23 mouse cellular contexts compared by ENCODE assay signal in the genomic region with DNA sequence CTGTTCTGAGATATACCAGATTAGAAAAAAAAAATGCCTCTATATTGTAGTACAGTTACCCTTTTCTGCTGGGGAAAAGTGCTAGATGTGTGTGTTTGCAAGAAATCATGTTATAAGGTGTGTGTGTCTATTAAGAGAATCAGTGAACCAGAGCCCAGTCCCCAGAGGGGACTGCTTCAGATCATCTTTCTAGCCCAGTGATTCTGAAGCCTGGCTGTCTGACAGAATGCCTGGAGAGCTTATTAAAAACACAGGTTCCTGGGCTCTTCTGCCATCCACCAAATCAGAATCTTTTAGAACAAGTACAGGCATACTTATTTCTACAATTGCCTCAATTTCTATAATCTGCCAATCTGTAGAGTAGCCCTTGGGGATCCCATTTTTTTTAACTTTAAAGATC.
A peak's percentile ranks its signal among the peaks of the same experiment; 100 is the strongest.
DNase-seq lines count a peak whose midpoint lies in the region; ATAC-seq and TF ChIP-seq lines count a peak whose summit lies in the region.
"Had no signal": no experiment of that assay in that cellular context is flagged by ENCODE, and none has a peak within 500 bp of the region (broad histone marks: within the 10 kb centered on the region; RNA-seq: fewer than 3 reads in every experiment).

No protein-coding gene starts in this region.

- no peak for TF ChIP-seq POLR2A in CH12.LX (IDR thresholded peaks at IDR 0.05; ENCODE audit: low read depth, low read length)

- dilution Hi-C loops in CH12.LX (cut with MboI; ENCODE audit: extremely low pct_ligation_motif_present, extremely low pct_unique_long_range_greater_than_20kb, low sequenced_read_pairs): no loop called here

- TF ChIP-seq RAD21 in CH12.LX (IDR thresholded peaks at IDR 0.05; ENCODE audit: low read depth, low read length): no peak

- 0 out of 2 replicates have a peak, but pooled peaks have one; percentile 27 for TF ChIP-seq EP300 in CH12.LX (IDR thresholded peaks at IDR 0.05; ENCODE audit: low read length)

- H3K27ac ChIP-seq in midbrain, embryonic 11.5 days (ENCODE audit: low read depth, low read length): no peak overlapping the region
- no peak overlapping the region for H3K27ac ChIP-seq in midbrain, embryonic 15.5 days
- no peak overlapping the region for H3K27ac ChIP-seq in CH12.LX (ENCODE audit: insufficient read depth, low read depth)
- H3K27ac ChIP-seq: embryonic facial prominence, embryonic 12.5 days; embryonic facial prominence, embryonic 15.5 days; heart, adult 2 months; heart, embryonic 10.5 days; heart, embryonic 13.5 days; hindbrain, embryonic 15.5 days; intestine, embryonic 15.5 days had no signal

- in situ Hi-C loops in CH12.LX (cut with MboI; ENCODE audit: low pct_ligation_motif_present, low pct_unique_long_range_greater_than_20kb, low sequenced_read_pairs): no loop called here

- DNase-seq in cerebellum, postnatal 14 days: peak; percentile 17 to 20
- DNase-seq in midbrain, embryonic 11.5 days (ENCODE audit: low spot score, missing footprints): peak; percentile 77
- DNase-seq in CH12.LX (ENCODE audit: extremely low read depth): peak; percentile 44
- DNase-seq in retina, embryonic 14.5 days (ENCODE audit: low spot score): peak; percentile 39
- no peak for DNase-seq in gastrocnemius, postnatal 25 days
- DNase-seq: adrenal gland, adult 2 months; adrenal gland, postnatal 14 days; B cell, adult 2 months; cerebellum, adult 18-20 months; cerebellum, adult 9-11 months; gastrocnemius, postnatal 36 days; heart, adult 2 months; heart, postnatal 14 days; heart, postnatal 4 days had no signal

- H3K4me1 ChIP-seq in midbrain, embryonic 11.5 days (ENCODE audit: control insufficient read depth, insufficient read depth, low read length): peaks cover 16% of the 10 kb centered on the region
- H3K4me1 ChIP-seq in midbrain, embryonic 15.5 days: peaks cover 18% of the 10 kb centered on the region
- peaks cover 12 to 44% of the 10 kb centered on the region in 2 experiments for H3K4me1 ChIP-seq in CH12.LX (ENCODE audit: control insufficient read depth in 1 of 2, insufficient read depth in 2 of 2)
- H3K4me1 ChIP-seq: embryonic facial prominence, embryonic 12.5 days; embryonic facial prominence, embryonic 15.5 days; heart, embryonic 10.5 days; heart, embryonic 13.5 days; intestine, embryonic 15.5 days had no signal

- no peaks in the 10 kb centered on the region for H3K27me3 ChIP-seq in midbrain, embryonic 11.5 days (ENCODE audit: control insufficient read depth, insufficient read depth, low read length)
- no peaks in the 10 kb centered on the region for H3K27me3 ChIP-seq in midbrain, embryonic 15.5 days (replicated peaks)
- H3K27me3 ChIP-seq in CH12.LX (replicated peaks): no peaks in the 10 kb centered on the region
- H3K27me3 ChIP-seq: embryonic facial prominence, embryonic 12.5 days; embryonic facial prominence, embryonic 15.5 days; heart, embryonic 13.5 days; hindbrain, embryonic 15.5 days; intestine, embryonic 15.5 days had no signal

- no peak overlapping the region for H3K9ac ChIP-seq in midbrain, embryonic 11.5 days (ENCODE audit: low read length)
- H3K9ac ChIP-seq in midbrain, embryonic 15.5 days: no peak overlapping the region
- H3K9ac ChIP-seq in CH12.LX (ENCODE audit: insufficient read depth, low read depth): no peak overlapping the region
- H3K9ac ChIP-seq: embryonic facial prominence, embryonic 12.5 days; embryonic facial prominence, embryonic 15.5 days; heart, embryonic 13.5 days; hindbrain, embryonic 15.5 days; intestine, embryonic 15.5 days had no signal

- no peaks in the 10 kb centered on the region for H3K9me3 ChIP-seq in midbrain, embryonic 11.5 days (ENCODE audit: control insufficient read depth, low read length)
- H3K9me3 ChIP-seq in midbrain, embryonic 15.5 days: no peaks in the 10 kb centered on the region
- no peaks in the 10 kb centered on the region for H3K9me3 ChIP-seq in CH12.LX (replicated peaks; ENCODE audit: low read length)
- H3K9me3 ChIP-seq: embryonic facial prominence, embryonic 12.5 days; embryonic facial prominence, embryonic 15.5 days; heart, embryonic 10.5 days; heart, embryonic 13.5 days; hindbrain, embryonic 15.5 days; intestine, embryonic 15.5 days had no signal

- no peak for ATAC-seq in cerebellum, adult (ENCODE audit: insufficient number of reproducible peaks, low FRiP score, low TSS enrichment)
- ATAC-seq in midbrain, embryonic 11.5 days (ENCODE audit: low FRiP score): no peak
- no peak for ATAC-seq in midbrain, embryonic 15.5 days (replicated peaks)
- ATAC-seq: forebrain, embryonic 14.5 days; intestine, embryonic 15.5 days had no signal

- H3K4me2 ChIP-seq in midbrain, embryonic 11.5 days: no peak overlapping the region
- no peak overlapping the region for H3K4me2 ChIP-seq in midbrain, embryonic 15.5 days
- no peak overlapping the region for H3K4me2 ChIP-seq in CH12.LX (ENCODE audit: insufficient read depth, low read depth, poor library complexity, severe bottlenecking)
- H3K4me2 ChIP-seq: embryonic facial prominence, embryonic 12.5 days; embryonic facial prominence, embryonic 15.5 days; heart, embryonic 13.5 days; hindbrain, embryonic 15.5 days; intestine, embryonic 15.5 days had no signal

- H3K79me2 ChIP-seq in CH12.LX (replicated peaks; ENCODE audit: control insufficient read depth, extremely low read depth, insufficient read depth, poor library complexity, severe bottlenecking): no peaks in the 10 kb centered on the region

- H3K4me3 ChIP-seq in midbrain, embryonic 11.5 days (ENCODE audit: low read depth, low read length): no peak overlapping the region
- H3K4me3 ChIP-seq in midbrain, embryonic 15.5 days: no peak overlapping the region
- no peak overlapping the region for H3K4me3 ChIP-seq in CH12.LX (replicated peaks in 1 of 3; ENCODE audit: low read depth in 2 of 3, low read length in 2 of 3, poor library complexity in 1 of 3)
- H3K4me3 ChIP-seq: embryonic facial prominence, embryonic 12.5 days; embryonic facial prominence, embryonic 15.5 days; heart, adult 2 months; heart, embryonic 10.5 days; heart, embryonic 13.5 days; hindbrain, embryonic 15.5 days; intestine, embryonic 15.5 days had no signal

- no peak for TF ChIP-seq CTCF in CH12.LX (conservative IDR thresholded peaks at IDR 0.05 in 1 of 2, IDR thresholded peaks at IDR 0.05 in 1 of 2; ENCODE audit: low read depth in 2 of 2, low read length in 2 of 2)

- H3K36me3 ChIP-seq in midbrain, embryonic 11.5 days (ENCODE audit: control insufficient read depth, insufficient read depth, low read length): no peaks in the 10 kb centered on the region
- no peaks in the 10 kb centered on the region for H3K36me3 ChIP-seq in midbrain, embryonic 15.5 days (replicated peaks)
- no peaks in the 10 kb centered on the region for H3K36me3 ChIP-seq in CH12.LX (replicated peaks in 1 of 2; ENCODE audit: control insufficient read depth in 1 of 2, insufficient read depth in 1 of 2, low read length in 1 of 2)
- H3K36me3 ChIP-seq: embryonic facial prominence, embryonic 12.5 days; embryonic facial prominence, embryonic 15.5 days; heart, embryonic 10.5 days; heart, embryonic 13.5 days; hindbrain, embryonic 15.5 days; intestine, embryonic 15.5 days had no signal

TF ChIP-seq in CH12.LX, 34 proteins besides CTCF, POLR2A, EP300 and RAD21:
- TF ChIP-seq JUND (conservative IDR thresholded peaks at IDR 0.05; ENCODE audit: low read depth, low read length): no peak
- TF ChIP-seq MAFK (IDR thresholded peaks at IDR 0.05; ENCODE audit: insufficient replicate concordance, low read length): no peak
- TF ChIP-seq IRF4 (IDR thresholded peaks at IDR 0.05; ENCODE audit: low read depth, low read length): no peak
- TF ChIP-seq POLR2AphosphoS2 (IDR thresholded peaks at IDR 0.05; ENCODE audit: low read depth, low read length): no peak
- no peak for TF ChIP-seq MXI1 (IDR thresholded peaks at IDR 0.05; ENCODE audit: low read depth, low read length)
- TF ChIP-seq NRF1 (IDR thresholded peaks at IDR 0.05; ENCODE audit: low read depth, low read length): no peak
- TF ChIP-seq BHLHE40 (IDR thresholded peaks at IDR 0.05; ENCODE audit: low read depth, low read length): no peak
- TF ChIP-seq MEF2A (IDR thresholded peaks at IDR 0.05; ENCODE audit: borderline replicate concordance, low read depth, low read length): no peak
- TF ChIP-seq CHD1 (IDR thresholded peaks at IDR 0.05; ENCODE audit: low read depth, low read length): no peak
- no peak for TF ChIP-seq CHD2 (IDR thresholded peaks at IDR 0.05; ENCODE audit: low read length)
- TF ChIP-seq ZMIZ1 (IDR thresholded peaks at IDR 0.05; ENCODE audit: low read depth, low read length): no peak
- no peak for TF ChIP-seq ELF1 (IDR thresholded peaks at IDR 0.05; ENCODE audit: low read depth, low read length)
- no peak for TF ChIP-seq MYC (IDR thresholded peaks at IDR 0.05; ENCODE audit: low read depth, low read length)
- no peak for TF ChIP-seq JUN (IDR thresholded peaks at IDR 0.05; ENCODE audit: insufficient read depth, low read depth, low read length)
- no peak for TF ChIP-seq GABPA (IDR thresholded peaks at IDR 0.05; ENCODE audit: insufficient replicate concordance, low read depth, low read length)
- TF ChIP-seq UBTF (IDR thresholded peaks at IDR 0.05; ENCODE audit: low read depth, low read length): no peak
- no peak for TF ChIP-seq E2F4 (IDR thresholded peaks at IDR 0.05; ENCODE audit: insufficient replicate concordance, low read depth, low read length)
- no peak for TF ChIP-seq KAT2A (IDR thresholded peaks at IDR 0.05; ENCODE audit: insufficient replicate concordance, low read length)
- no peak for TF ChIP-seq ETS1 (conservative IDR thresholded peaks at IDR 0.05; ENCODE audit: low read depth, low read length)
TF ChIP-seq in CH12.LX: peak in this region for 0.
